Mouse (Mus musculus): ENCODE measurements at regions not wholly inside any gene's neighbourhood (a gene's known extent, or its start where the extent isn't known, plus 50 kb on each side); places are given as distances from the start of the nearest gene placed in this dataset.

GRCm38 (mm10) chr14:68261436-68261835 lies 1032.7 kb downstream of the Synb start:
- H3K27me3 ChIP-seq (replicated peaks; ENCODE audit: control insufficient read depth, insufficient read depth, low read length), result no peaks in the 10 kb centered on the region
- H3K36me3 ChIP-seq (ENCODE audit: control insufficient read depth, insufficient read depth, low read length), result no peaks in the 10 kb centered on the region
- DNase-seq, result no peak
- 73% methylated on average over 3 of the region's 3 CpGs for WGBS
- H3K4me3 ChIP-seq (ENCODE audit: insufficient read depth, low read depth, low read length), result no peak overlapping the region
- H3K27ac ChIP-seq (ENCODE audit: insufficient read depth, low read depth, low read length), result no peak overlapping the region
- TF ChIP-seq POLR2A (IDR thresholded peaks at IDR 0.05; ENCODE audit: low read depth, low read length) (no peak), CTCF (conservative IDR thresholded peaks at IDR 0.05; ENCODE audit: insufficient read depth, insufficient read length, low read depth, low read length) (no peak)
- H3K4me1 ChIP-seq (ENCODE audit: control insufficient read depth, insufficient read depth, low read length), result no peaks in the 10 kb centered on the region

GRCm38 (mm10) chr14:68246966-68247365 lies 1047.1 kb downstream of the Synb start:
- no peak overlapping the region for H3K27ac ChIP-seq (ENCODE audit: insufficient read depth, low read depth, low read length)
- H3K27me3 ChIP-seq (replicated peaks; ENCODE audit: control insufficient read depth, insufficient read depth, low read length), result no peaks in the 10 kb centered on the region
- TF ChIP-seq POLR2A (IDR thresholded peaks at IDR 0.05; ENCODE audit: low read depth, low read length) (no peak), CTCF (conservative IDR thresholded peaks at IDR 0.05; ENCODE audit: insufficient read depth, insufficient read length, low read depth, low read length) (no peak)
- no peaks in the 10 kb centered on the region for H3K36me3 ChIP-seq (ENCODE audit: control insufficient read depth, insufficient read depth, low read length)
- DNase-seq, result no peak
- 83% methylated on average over 2 of the region's 2 CpGs for WGBS
- H3K4me3 ChIP-seq (ENCODE audit: insufficient read depth, low read depth, low read length), result no peak overlapping the region
- H3K4me1 ChIP-seq (ENCODE audit: control insufficient read depth, insufficient read depth, low read length), result no peaks in the 10 kb centered on the region

DNA sequence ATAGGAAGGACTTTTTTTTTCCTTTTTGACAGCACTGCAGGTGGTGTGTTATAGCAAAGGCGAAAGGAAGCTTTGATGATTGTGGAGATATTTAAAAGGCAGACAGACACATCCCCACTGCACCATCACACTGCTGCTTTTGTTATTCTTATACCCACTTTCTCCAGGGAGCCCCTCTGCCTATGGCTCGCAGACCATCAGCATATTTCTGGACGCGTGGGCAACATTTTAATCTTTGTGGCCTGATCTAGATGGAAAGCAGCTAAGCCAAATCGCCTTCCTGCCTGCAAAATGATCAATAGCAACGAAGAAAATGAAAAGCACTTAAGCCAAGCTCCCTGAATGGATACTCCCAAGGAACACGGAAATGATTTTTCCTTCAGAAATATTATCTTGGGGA lies 1054.0 kb downstream of the Synb start:
- Histone ChIP-seq H3K36me3 (ENCODE audit: control insufficient read depth, insufficient read depth, low read length) (no peaks in the 10 kb centered on the region), H3K27me3 (replicated peaks; ENCODE audit: control insufficient read depth, insufficient read depth, low read length) (no peaks in the 10 kb centered on the region), H3K4me1 (ENCODE audit: control insufficient read depth, insufficient read depth, low read length) (no peaks in the 10 kb centered on the region), H3K4me3 (ENCODE audit: insufficient read depth, low read depth, low read length) (no peak overlapping the region), H3K27ac (ENCODE audit: insufficient read depth, low read depth, low read length) (no peak overlapping the region)
- 90% methylated on average over 7 of the region's 7 CpGs for WGBS
- TF ChIP-seq CTCF (conservative IDR thresholded peaks at IDR 0.05; ENCODE audit: insufficient read depth, insufficient read length, low read depth, low read length), result no peak
- TF ChIP-seq POLR2A (IDR thresholded peaks at IDR 0.05; ENCODE audit: low read depth, low read length), result no peak
- no peak for DNase-seq

GRCm38 (mm10) chr14:68224152-68224551 lies 1069.9 kb downstream of the Synb start:
- H3K27me3 ChIP-seq (replicated peaks; ENCODE audit: control insufficient read depth, insufficient read depth, low read length), result no peaks in the 10 kb centered on the region
- DNase-seq, result no peak
- 83% methylated on average over 3 of the region's 3 CpGs for WGBS
- no peak overlapping the region for H3K27ac ChIP-seq (ENCODE audit: insufficient read depth, low read depth, low read length)
- no peaks in the 10 kb centered on the region for H3K4me1 ChIP-seq (ENCODE audit: control insufficient read depth, insufficient read depth, low read length)
- no peaks in the 10 kb centered on the region for H3K36me3 ChIP-seq (ENCODE audit: control insufficient read depth, insufficient read depth, low read length)
- no peak overlapping the region for H3K4me3 ChIP-seq (ENCODE audit: insufficient read depth, low read depth, low read length)
- TF ChIP-seq CTCF (conservative IDR thresholded peaks at IDR 0.05; ENCODE audit: insufficient read depth, insufficient read length, low read depth, low read length) (no peak), POLR2A (IDR thresholded peaks at IDR 0.05; ENCODE audit: low read depth, low read length) (no peak)

- WGBS, result 59% methylated on average over 9 of the region's 9 CpGs
- H3K27ac ChIP-seq (ENCODE audit: insufficient read depth, low read depth, low read length), result no peak overlapping the region
- TF ChIP-seq POLR2A (IDR thresholded peaks at IDR 0.05; ENCODE audit: low read depth, low read length) (no peak), CTCF (conservative IDR thresholded peaks at IDR 0.05; ENCODE audit: insufficient read depth, insufficient read length, low read depth, low read length) (no peak)
- H3K36me3 ChIP-seq (ENCODE audit: control insufficient read depth, insufficient read depth, low read length), result no peaks in the 10 kb centered on the region
- no peak for DNase-seq
- H3K4me3 ChIP-seq (ENCODE audit: insufficient read depth, low read depth, low read length), result no peak overlapping the region
- H3K27me3 ChIP-seq (replicated peaks; ENCODE audit: control insufficient read depth, insufficient read depth, low read length), result no peaks in the 10 kb centered on the region
- no peaks in the 10 kb centered on the region for H3K4me1 ChIP-seq (ENCODE audit: control insufficient read depth, insufficient read depth, low read length)
Measured at GRCm38 (mm10) chr14:68219025-68219595, 1075.0 kb downstream of the Synb start.

GRCm38 (mm10) chr14:68218471-68218870 lies 1075.6 kb downstream of the Synb start:
- Histone ChIP-seq H3K4me1 (ENCODE audit: control insufficient read depth, insufficient read depth, low read length) (no peaks in the 10 kb centered on the region), H3K36me3 (ENCODE audit: control insufficient read depth, insufficient read depth, low read length) (no peaks in the 10 kb centered on the region), H3K27ac (ENCODE audit: insufficient read depth, low read depth, low read length) (no peak overlapping the region), H3K27me3 (replicated peaks; ENCODE audit: control insufficient read depth, insufficient read depth, low read length) (no peaks in the 10 kb centered on the region), H3K4me3 (ENCODE audit: insufficient read depth, low read depth, low read length) (no peak overlapping the region)
- TF ChIP-seq POLR2A (IDR thresholded peaks at IDR 0.05; ENCODE audit: low read depth, low read length) (no peak), CTCF (conservative IDR thresholded peaks at IDR 0.05; ENCODE audit: insufficient read depth, insufficient read length, low read depth, low read length) (no peak)
- no peak for DNase-seq
- 42% methylated on average over 4 of the region's 4 CpGs for WGBS

- Histone ChIP-seq H3K36me3 (ENCODE audit: control insufficient read depth, insufficient read depth, low read length) (no peaks in the 10 kb centered on the region), H3K4me1 (ENCODE audit: control insufficient read depth, insufficient read depth, low read length) (no peaks in the 10 kb centered on the region), H3K27ac (ENCODE audit: insufficient read depth, low read depth, low read length) (no peak overlapping the region), H3K27me3 (replicated peaks; ENCODE audit: control insufficient read depth, insufficient read depth, low read length) (no peaks in the 10 kb centered on the region), H3K4me3 (ENCODE audit: insufficient read depth, low read depth, low read length) (no peak overlapping the region)
- DNase-seq, result no peak
- TF ChIP-seq CTCF (conservative IDR thresholded peaks at IDR 0.05; ENCODE audit: insufficient read depth, insufficient read length, low read depth, low read length) (no peak), POLR2A (IDR thresholded peaks at IDR 0.05; ENCODE audit: low read depth, low read length) (no peak)
- 73% methylated on average over 6 of the region's 6 CpGs for WGBS
Measured at GRCm38 (mm10) chr14:68217986-68218385, 1076.1 kb downstream of the Synb start.
